Mouse (Mus musculus) spleen, adult 2 months (tissue): ENCODE measurements around the gene Rbfox1.

Experiments used
- CTCF ChIP-seq: fragments of 200-500 bp; IDR thresholded peaks from 2 replicates; pipeline ENCODE4 v1.5.1; 2011; ENCODE audit warnings: mild to moderate bottlenecking, inconsistent platforms; ENCODE audit not compliant: insufficient read depth, insufficient read length, insufficient replicate concordance; ENCODE audit errors: extremely low read depth
- POLR2A ChIP-seq: fragments of 200-500 bp; IDR thresholded peaks from 2 replicates; pipeline ENCODE4 v1.6.1; 2011; ENCODE audit warnings: low read depth, low read length, inconsistent platforms

DNA sequence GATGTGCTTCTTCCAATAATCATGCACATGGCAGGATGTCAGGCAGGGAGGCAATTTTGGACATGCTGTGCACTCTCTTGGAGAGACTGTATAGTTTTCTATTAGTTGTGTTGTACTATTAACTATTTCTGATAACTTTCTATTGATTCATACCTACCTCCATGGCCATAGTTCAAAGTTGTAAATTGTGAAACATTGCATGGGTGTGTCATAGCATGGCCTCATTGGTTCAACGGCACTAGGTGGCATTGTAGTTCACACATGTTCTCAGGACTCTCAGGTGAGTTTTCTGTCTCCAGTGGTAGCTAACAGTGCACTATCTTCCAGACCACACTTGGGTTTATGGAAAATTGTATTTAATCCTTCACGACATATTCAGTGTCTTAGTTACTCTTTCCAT, 699.5 kb downstream of the Rbfox1 start:
- TF ChIP-seq CTCF (no peak), POLR2A (no peak)
